Mouse (Mus musculus) C2C12 (cell line): ENCODE data around the gene Stx6.

Source experiments
- CEBPB ChIP-seq: IDR thresholded peaks from one replicate; pipeline ENCODE4 v1.6.1; 2011; ENCODE audit warnings: low read depth, mild to moderate bottlenecking, control low read depth, moderate library complexity
- CTCF ChIP-seq: IDR thresholded peaks from one replicate; pipeline ENCODE4 v1.5.1; 2011; ENCODE audit not compliant: control insufficient read depth, insufficient read depth, insufficient read length
- FOSL1 ChIP-seq: IDR thresholded peaks from one replicate; pipeline ENCODE4 v1.8.0; 2011; ENCODE audit warnings: mild to moderate bottlenecking, low read length; ENCODE audit not compliant: poor library complexity, insufficient read depth, severe bottlenecking
- MAX ChIP-seq: IDR thresholded peaks from one replicate; pipeline ENCODE4 v1.6.1; 2011; ENCODE audit warnings: mild to moderate bottlenecking, control low read depth
- MYOD1 ChIP-seq: IDR thresholded peaks from one replicate; pipeline ENCODE4 v1.6.1; 2011; ENCODE audit warnings: low read depth; ENCODE audit not compliant: control insufficient read depth, insufficient read length
- MYOG ChIP-seq: IDR thresholded peaks from one replicate; pipeline ENCODE4 v1.6.1; 2011; ENCODE audit not compliant: control insufficient read depth, insufficient read length; ENCODE audit errors: extremely low read depth
- USF1 ChIP-seq: IDR thresholded peaks from one replicate; pipeline ENCODE4 v1.6.1; 2011; ENCODE audit warnings: low read depth, mild to moderate bottlenecking, control low read depth, moderate library complexity

DNA sequence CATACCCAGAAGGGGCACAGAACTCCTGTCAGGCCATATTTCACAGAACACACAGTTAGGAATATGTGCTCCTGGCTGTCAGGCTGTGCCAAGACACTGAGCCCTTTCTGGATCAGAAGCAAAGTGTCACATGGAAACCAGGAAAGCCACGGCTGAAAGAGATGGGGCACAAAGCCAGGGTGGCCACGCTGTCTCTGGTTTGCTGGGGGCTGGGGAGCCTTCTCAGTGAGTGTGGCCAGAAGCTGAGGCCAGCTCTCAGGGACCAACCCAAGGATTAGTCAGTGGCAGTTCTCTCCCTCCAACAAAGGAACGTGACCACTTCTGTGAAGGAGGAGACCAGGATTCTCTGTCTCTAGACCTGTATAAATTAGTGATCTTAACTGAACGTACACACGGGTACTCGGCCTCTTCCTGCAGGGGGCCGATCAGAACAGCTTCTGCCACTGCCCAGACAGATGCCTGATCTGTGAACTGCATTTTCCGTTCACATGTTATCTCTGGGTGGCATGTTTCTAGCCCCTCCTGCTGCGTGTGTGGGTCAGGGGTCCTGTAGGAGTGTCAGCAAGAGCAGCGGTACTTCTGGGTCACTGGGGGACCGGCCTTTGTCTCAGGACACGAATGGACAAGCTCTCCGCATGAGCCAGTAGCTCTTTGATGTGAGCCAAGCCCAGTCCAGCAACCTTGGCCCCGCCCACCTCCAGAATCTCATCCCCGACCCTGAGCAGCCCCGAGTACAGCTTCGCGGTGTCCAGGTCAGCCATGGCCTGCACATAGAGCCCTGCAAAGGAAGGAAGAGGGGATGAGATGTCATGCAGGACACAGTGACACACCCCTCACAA, 54.6 kb downstream of the Stx6 start:
- TF ChIP-seq CTCF (no peak), MYOD1 (no peak), MAX (no peak), CEBPB (no peak), MYOG (no peak), USF1 (no peak), FOSL1 (no peak)
